Mouse (Mus musculus): ENCODE data around the gene Aebp2. TPM values are rescaled to one million over a fixed set of nuclear protein-coding genes. Genes with fewer than 3 reads are reported as not detected.
A peak's percentile ranks its signal among the peaks of the same experiment; 100 is the strongest.
"Not testable (repeated sequence)": the region's sequence is repeated elsewhere in the genome, so short reads cannot be mapped to it uniquely, and the experiment has no call there.

Gene Aebp2
- polyA plus RNA-seq, 1 experiment from 2014 or later = 8.9 TPM

GRCm38 (mm10) chr6:140597381-140598329 is 24.8 kb upstream of the Aebp2 start:
- ATAC-seq (ENCODE audit: low FRiP score) = peak; percentile 47; the same call in 1 of the 2 replicates
- no peak overlapping the region for H3K9ac ChIP-seq
- H3K27me3 ChIP-seq = no peaks in the 10 kb centered on the region
- H3K27ac ChIP-seq = peak overlapping the region; percentile 37
- H3K4me2 ChIP-seq = no peak overlapping the region
- H3K4me1 ChIP-seq (replicated peaks) = peaks cover 7% of the 10 kb centered on the region; the same call in 1 of the 2 replicates
- H3K9me3 ChIP-seq = no peaks in the 10 kb centered on the region
- H3K4me3 ChIP-seq = no peak overlapping the region
- H3K36me3 ChIP-seq = peaks cover 46% of the 10 kb centered on the region
- WGBS = 35% methylated on average over 15 of the region's 15 CpGs

GRCm38 (mm10) chr6:140598516-140598915 is 23.9 kb upstream of the Aebp2 start:
- Histone ChIP-seq H3K4me1 (replicated peaks) (peaks cover 12% of the 10 kb centered on the region), H3K27me3 (no peaks in the 10 kb centered on the region), H3K36me3 (peaks cover 38% of the 10 kb centered on the region), H3K9ac (no peak overlapping the region), H3K9me3 (no peaks in the 10 kb centered on the region), H3K4me3 (no peak overlapping the region), H3K4me2 (no peak overlapping the region), H3K27ac (no peak overlapping the region)
- no peak for ATAC-seq (ENCODE audit: low FRiP score)
- WGBS = 91% methylated on average over 9 of the region's 9 CpGs

- Histone ChIP-seq H3K36me3 (peaks cover 30% of the 10 kb centered on the region), H3K27ac (no peak overlapping the region), H3K4me3 (no peak overlapping the region), H3K9ac (no peak overlapping the region), H3K9me3 (no peaks in the 10 kb centered on the region), H3K27me3 (no peaks in the 10 kb centered on the region), H3K4me2 (no peak overlapping the region), H3K4me1 (replicated peaks) (peaks cover 18% of the 10 kb centered on the region)
- no peak for ATAC-seq (ENCODE audit: low FRiP score)
- 94% methylated on average over 5 of the region's 5 CpGs for WGBS
These were observed 23.1 kb upstream of the Aebp2 start for GRCm38 (mm10) chr6:140599337-140599736.

GRCm38 (mm10) chr6:140600671-140601070 is 21.8 kb upstream of the Aebp2 start:
- H3K9ac ChIP-seq; H3K9me3 ChIP-seq; H3K4me2 ChIP-seq; H3K27me3 ChIP-seq; ATAC-seq (ENCODE audit: low FRiP score); H3K4me3 ChIP-seq; H3K27ac ChIP-seq: not testable (repeated sequence)
- H3K4me1 ChIP-seq (replicated peaks) = peaks cover 18% of the 10 kb centered on the region
- H3K36me3 ChIP-seq = peaks cover 18% of the 10 kb centered on the region
- WGBS = 92% methylated on average over 8 of the region's 8 CpGs

- no peak overlapping the region for H3K27ac ChIP-seq
- H3K9ac ChIP-seq = no peak overlapping the region
- peaks cover 13% of the 10 kb centered on the region; the same call in 1 of the 2 replicates for H3K36me3 ChIP-seq
- H3K4me1 ChIP-seq (replicated peaks) = peaks cover 18% of the 10 kb centered on the region
- no peak for ATAC-seq (ENCODE audit: low FRiP score)
- no peak overlapping the region for H3K4me3 ChIP-seq
- WGBS = 92% methylated on average over 4 of the region's 4 CpGs
- no peaks in the 10 kb centered on the region for H3K9me3 ChIP-seq
- H3K4me2 ChIP-seq = no peak overlapping the region
- no peaks in the 10 kb centered on the region for H3K27me3 ChIP-seq
These were observed 21.3 kb upstream of the Aebp2 start for GRCm38 (mm10) chr6:140601175-140601574.

- H3K4me1 ChIP-seq (replicated peaks) = peaks cover 11% of the 10 kb centered on the region
- H3K9me3 ChIP-seq = no peaks in the 10 kb centered on the region
- no peak overlapping the region for H3K4me2 ChIP-seq
- no peaks in the 10 kb centered on the region for H3K36me3 ChIP-seq
- no peak overlapping the region for H3K4me3 ChIP-seq
- WGBS = 8% methylated on average over 8 of the region's 8 CpGs
- no peak overlapping the region for H3K9ac ChIP-seq
- H3K27ac ChIP-seq = peak overlapping the region; percentile 55; the same call in 1 of the 2 replicates
- no peaks in the 10 kb centered on the region for H3K27me3 ChIP-seq
- ATAC-seq (ENCODE audit: low FRiP score) = 0 out of 2 replicates have a peak, but pooled peaks have one; percentile 40
These were observed 19.1 kb upstream of the Aebp2 start for GRCm38 (mm10) chr6:140603228-140603944.

- H3K9me3 ChIP-seq; H3K27me3 ChIP-seq; H3K4me3 ChIP-seq; H3K4me2 ChIP-seq; H3K36me3 ChIP-seq; H3K9ac ChIP-seq; ATAC-seq (ENCODE audit: low FRiP score): not testable (repeated sequence)
- H3K27ac ChIP-seq = 0 out of 2 replicates have a peak overlapping the region, but pooled peaks have one; percentile 30
- 84% methylated on average over 5 of the region's 5 CpGs for WGBS
- H3K4me1 ChIP-seq (replicated peaks) = peaks cover 11% of the 10 kb centered on the region
These were observed 17.3 kb upstream of the Aebp2 start for GRCm38 (mm10) chr6:140605173-140605572.

- H3K4me2 ChIP-seq = no peak overlapping the region
- no peak overlapping the region for H3K4me3 ChIP-seq
- H3K4me1 ChIP-seq (replicated peaks) = peaks cover 11% of the 10 kb centered on the region
- WGBS = 61% methylated on average over 3 of the region's 3 CpGs
- no peaks in the 10 kb centered on the region for H3K9me3 ChIP-seq
- no peaks in the 10 kb centered on the region for H3K36me3 ChIP-seq
- H3K27ac ChIP-seq = no peak overlapping the region
- no peak for ATAC-seq (ENCODE audit: low FRiP score)
- H3K27me3 ChIP-seq = no peaks in the 10 kb centered on the region
- no peak overlapping the region for H3K9ac ChIP-seq
These were observed 16.7 kb upstream of the Aebp2 start for GRCm38 (mm10) chr6:140605732-140606131.

- no peak overlapping the region for H3K4me2 ChIP-seq
- H3K4me3 ChIP-seq = no peak overlapping the region
- no peak overlapping the region for H3K9ac ChIP-seq
- no peak for ATAC-seq (ENCODE audit: low FRiP score)
- no peaks in the 10 kb centered on the region for H3K27me3 ChIP-seq
- no peaks in the 10 kb centered on the region for H3K36me3 ChIP-seq
- H3K27ac ChIP-seq = no peak overlapping the region
- peaks cover 11% of the 10 kb centered on the region for H3K4me1 ChIP-seq (replicated peaks)
- no peaks in the 10 kb centered on the region for H3K9me3 ChIP-seq
- 71% methylated on average over 10 of the region's 10 CpGs for WGBS
These were observed 15.9 kb upstream of the Aebp2 start for GRCm38 (mm10) chr6:140606534-140606933.

GRCm38 (mm10) chr6:140608666-140609065 is 13.8 kb upstream of the Aebp2 start:
- no peaks in the 10 kb centered on the region for H3K27me3 ChIP-seq
- H3K4me2 ChIP-seq = no peak overlapping the region
- 95% methylated on average over 6 of the region's 6 CpGs for WGBS
- H3K36me3 ChIP-seq = no peaks in the 10 kb centered on the region
- no peak overlapping the region for H3K27ac ChIP-seq
- no peaks in the 10 kb centered on the region for H3K9me3 ChIP-seq
- H3K4me1 ChIP-seq (replicated peaks) = peaks cover 4% of the 10 kb centered on the region; the same call in 1 of the 2 replicates
- H3K4me3 ChIP-seq = no peak overlapping the region
- no peak for ATAC-seq (ENCODE audit: low FRiP score)
- no peak overlapping the region for H3K9ac ChIP-seq

- Histone ChIP-seq H3K27me3 (no peaks in the 10 kb centered on the region), H3K9ac (no peak overlapping the region), H3K27ac (no peak overlapping the region), H3K4me3 (no peak overlapping the region), H3K4me1 (replicated peaks) (no peaks in the 10 kb centered on the region), H3K4me2 (no peak overlapping the region), H3K36me3 (no peaks in the 10 kb centered on the region), H3K9me3 (no peaks in the 10 kb centered on the region)
- no peak for ATAC-seq (ENCODE audit: low FRiP score)
- WGBS = 95% methylated on average over 4 of the region's 4 CpGs
These were observed 12.9 kb upstream of the Aebp2 start for GRCm38 (mm10) chr6:140609533-140609932.

GRCm38 (mm10) chr6:140610117-140610516 is 12.3 kb upstream of the Aebp2 start:
- WGBS = 93% methylated on average over 5 of the region's 5 CpGs
- Histone ChIP-seq H3K4me3 (no peak overlapping the region), H3K36me3 (no peaks in the 10 kb centered on the region), H3K9me3 (no peaks in the 10 kb centered on the region), H3K27ac (no peak overlapping the region), H3K4me2 (no peak overlapping the region), H3K27me3 (no peaks in the 10 kb centered on the region), H3K4me1 (replicated peaks) (no peaks in the 10 kb centered on the region), H3K9ac (no peak overlapping the region)
- no peak for ATAC-seq (ENCODE audit: low FRiP score)
